Mouse (Mus musculus) lung, postnatal 10 days (tissue): ENCODE measurements at regions not wholly inside any gene's neighbourhood (a gene's known extent, or its start where the extent isn't known, plus 50 kb on each side); places are given as distances from the start of the nearest gene placed in this dataset.

ENCODE experiments used
- DNase-seq: peaks from one replicate; pipeline ENCODE4 v3.0.0; 2021

GRCm38 (mm10) chr12:64393106-64393505 is 81.4 kb downstream of the Fscb start:
- no peak for DNase-seq

GRCm38 (mm10) chr12:64389766-64390445 is 84.6 kb downstream of the Fscb start:
- DNase-seq: peak; percentile 10

- no peak for DNase-seq
These were observed 109.5 kb downstream of the Fscb start for GRCm38 (mm10) chr12:64364941-64365340.

GRCm38 (mm10) chr12:64361592-64362116 is 112.8 kb downstream of the Fscb start:
- DNase-seq: no peak

- DNase-seq: no peak
These were observed 113.8 kb downstream of the Fscb start for GRCm38 (mm10) chr12:64360698-64361097.

GRCm38 (mm10) chr12:64343745-64344144 is 130.7 kb downstream of the Fscb start:
- no peak for DNase-seq

GRCm38 (mm10) chr12:64335167-64335566 is 139.3 kb downstream of the Fscb start:
- no peak for DNase-seq
